Mouse (Mus musculus) ovary, postnatal 14 days (tissue): ENCODE measurements around the gene Prg3.

ENCODE experiments used
- DNase-seq: peaks from one replicate; pipeline ENCODE4 v3.0.0; 2022; ENCODE audit warnings: low spot score

Prg3 gene

DNA sequence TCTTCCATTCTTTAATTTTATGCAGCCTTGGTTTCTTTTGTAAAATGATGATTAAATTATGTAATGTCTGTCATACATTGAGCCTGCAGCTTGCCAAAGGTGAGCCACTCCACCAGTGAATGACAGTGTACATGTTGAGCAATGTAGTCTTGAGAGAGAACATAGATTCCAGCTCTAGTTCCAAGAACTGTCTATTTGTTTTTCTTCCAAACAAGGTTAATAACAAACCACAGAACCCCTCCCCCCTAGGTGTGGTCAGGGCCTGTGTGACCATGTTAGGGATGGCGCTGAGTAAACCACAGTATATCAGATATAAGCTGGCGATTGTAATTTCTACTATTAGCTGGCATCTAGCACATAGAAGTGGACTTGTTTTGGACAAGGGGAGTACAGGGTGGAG is 8.4 kb downstream of the Prg3 start:
- DNase-seq, result no peak

- DNase-seq, result no peak
These were observed 11.6 kb downstream of the Prg3 start for GRCm38 (mm10) chr2:84999486-85000181.

- DNase-seq, result no peak
These were observed 13.5 kb downstream of the Prg3 start for GRCm38 (mm10) chr2:85001497-85001896.

DNA sequence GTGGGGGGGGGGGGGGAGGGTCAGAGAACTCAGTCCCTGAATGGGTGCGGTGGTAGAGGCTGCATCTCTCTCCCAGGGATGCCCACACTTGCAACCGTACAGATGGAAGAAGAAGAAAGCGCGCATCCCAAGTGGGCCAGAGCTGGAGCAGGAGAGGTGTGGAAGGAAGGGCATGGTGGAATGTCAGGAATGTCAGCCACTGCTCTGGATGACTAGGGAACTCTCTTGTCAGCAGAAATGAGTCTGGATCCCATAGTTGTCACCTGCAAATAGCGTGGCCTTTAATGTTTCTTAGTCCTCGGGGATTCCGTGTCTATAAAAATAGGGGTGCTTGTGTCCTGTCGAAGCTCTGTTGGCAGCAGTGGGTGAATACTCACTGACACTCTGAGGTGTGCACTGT is 14.6 kb downstream of the Prg3 start:
- DNase-seq, result no peak

DNA sequence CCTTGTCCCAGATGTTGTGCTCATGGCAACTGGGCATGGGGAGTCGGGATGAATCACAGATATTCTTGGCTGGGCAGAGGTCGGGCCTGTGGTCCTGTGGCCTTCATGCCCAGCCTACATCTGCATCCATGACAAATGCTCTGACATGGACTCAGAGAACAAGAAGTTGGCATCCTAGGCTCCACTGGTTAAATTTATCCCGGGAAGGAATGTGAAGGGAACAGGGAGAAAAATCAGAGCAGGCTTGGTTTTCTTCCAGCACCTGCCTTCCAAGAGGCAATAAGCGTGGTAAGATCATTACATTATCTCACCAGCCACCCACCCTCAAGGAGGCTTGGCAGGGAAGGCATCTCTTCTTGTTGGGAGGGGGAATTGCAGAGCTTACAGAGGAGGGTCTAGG is 16.3 kb downstream of the Prg3 start:
- DNase-seq, result no peak

DNA sequence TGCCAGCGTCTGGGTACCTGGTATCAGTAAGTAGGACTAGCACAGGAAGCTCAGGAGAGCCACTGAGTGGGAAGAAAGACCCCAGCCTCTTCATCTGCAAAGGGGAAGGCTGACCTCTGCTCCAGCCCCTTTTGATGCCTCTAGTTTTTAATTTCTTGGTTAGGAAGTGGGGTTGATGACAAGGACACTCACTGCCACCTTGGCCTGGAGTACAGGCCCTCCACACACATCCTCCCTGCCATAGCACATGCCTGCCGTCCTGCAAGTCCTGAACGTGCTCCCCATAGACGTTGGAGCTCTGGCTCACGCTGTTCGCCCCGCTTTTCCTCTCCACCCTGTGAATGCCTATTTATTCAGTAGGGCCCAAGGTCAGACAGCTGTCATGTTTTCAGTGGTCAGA is 18.6 kb downstream of the Prg3 start:
- DNase-seq, result no peak

DNA sequence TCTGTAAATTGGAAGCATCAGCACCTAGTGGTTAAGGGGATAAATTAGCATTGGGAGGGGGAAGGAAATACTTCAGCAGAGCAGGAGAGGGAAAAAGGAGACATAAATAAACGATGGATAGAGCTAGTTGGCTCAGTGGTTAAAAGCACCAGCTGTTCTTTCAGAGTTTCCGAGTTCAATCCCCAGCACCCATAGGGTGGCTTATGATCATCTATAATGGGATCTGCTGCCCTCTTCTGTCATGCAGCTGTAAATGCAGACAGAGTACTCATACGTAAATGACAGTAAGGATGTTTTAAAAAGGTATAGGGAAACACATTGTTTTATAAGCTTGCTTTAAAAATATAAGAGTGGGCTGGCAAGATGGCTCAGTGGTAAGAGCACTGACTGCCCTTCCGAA is 19.7 kb downstream of the Prg3 start:
- no peak for DNase-seq

DNA sequence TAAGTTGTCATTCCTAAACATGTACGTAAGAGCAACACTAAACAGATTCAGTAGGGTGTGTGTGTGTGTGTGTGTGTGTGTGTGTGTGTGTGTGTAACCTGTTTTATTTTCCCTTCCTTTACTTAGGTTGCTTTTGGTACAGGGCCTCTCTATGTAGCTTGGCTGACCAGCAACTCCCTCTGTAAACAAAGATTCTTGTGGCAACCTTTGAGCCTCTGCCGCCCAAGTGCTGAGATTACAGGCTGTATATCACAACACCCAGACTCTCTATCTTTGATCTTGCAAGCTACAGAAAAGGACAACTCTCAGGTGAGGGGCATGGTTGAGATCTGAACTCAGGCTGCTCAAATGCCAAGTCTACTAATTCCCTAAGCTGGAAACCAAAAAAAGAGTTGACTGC is 21.2 kb downstream of the Prg3 start:
- DNase-seq, result no peak

- DNase-seq, result no peak
These were observed 24.0 kb downstream of the Prg3 start for GRCm38 (mm10) chr2:85011906-85012604.

GRCm38 (mm10) chr2:85012679-85013078 is 24.7 kb downstream of the Prg3 start:
- no peak for DNase-seq

DNA sequence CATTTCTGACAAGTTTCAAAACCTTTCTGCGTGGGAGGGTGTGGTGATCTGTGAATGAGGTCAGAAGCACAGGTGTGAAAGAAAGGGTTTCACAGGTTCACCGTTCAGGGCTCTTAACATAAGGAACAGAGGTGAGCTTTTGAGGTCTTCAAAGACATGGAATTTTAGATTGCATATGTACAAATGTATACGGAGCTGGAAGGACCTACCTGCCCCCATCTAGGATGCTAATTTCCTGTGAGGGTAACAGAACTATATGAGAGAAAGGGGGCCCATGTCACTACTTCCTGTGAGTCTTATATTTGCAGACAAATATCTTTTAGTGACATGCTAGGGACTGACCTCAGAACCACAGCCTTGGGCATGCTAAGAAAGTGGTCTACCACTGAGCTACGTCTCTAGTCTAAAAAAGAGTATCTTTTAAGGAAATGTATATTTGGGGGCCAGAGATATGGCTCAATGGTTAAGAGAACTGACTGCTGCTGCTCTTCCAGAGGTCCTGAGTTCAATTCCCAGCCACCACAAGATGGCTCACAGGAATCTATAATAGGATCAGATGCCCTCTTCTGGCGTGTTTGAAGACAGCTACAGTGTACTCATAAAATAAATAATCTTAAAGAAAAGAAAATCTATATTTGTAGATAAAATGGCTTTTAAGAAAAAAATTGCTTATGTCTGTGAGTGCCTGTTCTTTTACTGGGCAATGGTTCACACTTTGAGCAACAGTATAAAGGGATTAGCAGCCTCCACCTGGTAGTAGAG is 26.0 kb downstream of the Prg3 start:
- no peak for DNase-seq

DNA sequence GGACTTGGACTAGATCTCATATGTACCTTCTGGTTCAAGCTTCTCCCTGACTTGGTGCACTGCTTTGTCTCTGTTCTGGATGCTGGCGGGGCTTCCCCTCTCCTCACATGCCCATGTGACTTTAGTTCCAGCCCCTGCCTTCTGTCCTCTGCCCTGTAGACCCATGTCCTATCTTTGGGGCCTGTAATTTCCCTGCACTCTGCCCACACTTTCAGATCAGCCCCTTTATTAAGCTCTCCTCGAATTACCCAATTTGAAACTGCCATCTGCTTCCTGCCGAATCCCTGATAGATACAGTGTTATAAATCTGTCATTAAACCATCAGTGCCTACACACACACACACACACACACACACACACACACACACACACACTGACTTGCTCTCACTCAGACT is 26.6 kb downstream of the Prg3 start:
- DNase-seq, result no peak

GRCm38 (mm10) chr2:85022043-85022442 is 34.0 kb downstream of the Prg3 start:
- DNase-seq, result no peak

- DNase-seq, result no peak
These were observed 38.2 kb downstream of the Prg3 start for GRCm38 (mm10) chr2:85026178-85026577.

DNA sequence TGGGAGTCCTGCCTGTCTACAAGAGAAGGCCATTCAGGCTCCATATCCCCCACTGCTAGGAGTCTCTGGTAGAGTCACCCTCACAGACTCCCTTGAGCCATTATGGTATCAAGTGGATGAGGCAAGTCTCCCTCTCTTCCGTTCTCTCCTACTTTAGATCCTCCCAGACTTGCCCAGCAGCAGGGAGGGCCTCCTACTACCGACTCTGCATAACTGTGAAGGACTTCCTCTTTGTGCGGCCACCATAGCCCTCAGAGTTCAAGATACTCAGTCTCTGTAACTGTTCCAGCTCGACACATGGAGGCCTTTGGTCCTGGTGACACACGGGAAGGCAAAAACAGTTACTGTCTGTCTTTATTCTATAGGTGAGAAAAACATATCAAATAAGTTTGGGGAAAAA is 39.3 kb downstream of the Prg3 start:
- no peak for DNase-seq

- DNase-seq, result no peak
These were observed 41.9 kb downstream of the Prg3 start for GRCm38 (mm10) chr2:85029897-85030296.

DNA sequence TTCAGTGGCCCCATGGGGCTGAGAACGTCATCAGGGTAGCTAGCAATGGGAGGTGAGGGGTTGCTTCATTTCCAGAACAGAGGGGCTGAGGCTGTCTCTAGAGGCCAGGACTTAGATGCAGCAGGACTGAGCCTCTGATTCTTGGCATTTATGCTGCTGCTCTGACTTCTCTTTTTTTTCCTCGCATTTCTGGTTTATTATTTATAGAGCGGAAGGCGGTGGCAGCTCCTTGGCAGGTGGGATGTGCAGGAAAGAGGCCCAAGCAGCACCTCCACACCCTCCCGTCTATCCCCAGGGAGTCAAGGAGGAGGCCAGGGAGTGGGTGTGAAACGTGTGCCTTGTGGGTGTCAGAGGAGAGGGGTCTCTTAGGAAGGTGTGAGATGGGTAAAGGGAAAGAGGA is 43.0 kb downstream of the Prg3 start:
- no peak for DNase-seq

DNA sequence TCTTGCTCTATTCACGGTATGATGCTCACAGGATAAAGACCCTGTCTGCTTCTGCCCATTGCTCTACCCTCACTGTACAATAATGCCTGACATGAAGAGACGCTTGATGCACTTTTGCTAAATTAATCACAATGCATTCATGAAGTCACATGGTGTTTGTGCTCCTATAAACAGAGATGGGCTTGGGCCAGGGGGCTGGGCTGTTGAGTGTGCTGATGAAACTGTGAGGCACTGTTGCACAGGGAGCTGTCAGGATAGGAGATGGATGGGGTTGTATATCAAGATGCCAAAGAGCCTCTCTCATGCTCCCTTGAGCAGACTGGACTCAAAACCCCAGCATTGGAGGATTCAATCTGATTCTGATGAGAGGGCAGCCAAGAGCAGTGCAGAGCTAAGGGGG is 45.1 kb downstream of the Prg3 start:
- no peak for DNase-seq

DNA sequence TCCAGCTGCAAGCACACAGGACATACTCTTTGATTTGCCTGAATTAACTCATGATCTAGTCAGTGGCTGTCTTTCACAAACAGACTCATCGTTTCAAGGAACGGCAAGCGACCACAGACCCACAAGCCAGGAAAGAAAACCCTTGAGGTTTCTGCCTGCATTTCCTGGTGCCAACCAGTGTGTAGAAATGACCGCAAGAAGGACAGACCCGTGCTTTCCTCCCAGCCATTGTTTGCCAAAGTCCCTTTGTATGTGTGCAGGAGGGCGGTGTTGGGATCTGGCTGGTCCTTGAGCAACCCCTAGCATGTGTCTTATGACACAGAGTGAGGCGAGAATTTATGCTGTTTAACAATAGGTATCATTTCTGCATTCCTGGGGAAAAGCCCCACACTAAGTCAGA is 46.2 kb downstream of the Prg3 start:
- no peak for DNase-seq

DNA sequence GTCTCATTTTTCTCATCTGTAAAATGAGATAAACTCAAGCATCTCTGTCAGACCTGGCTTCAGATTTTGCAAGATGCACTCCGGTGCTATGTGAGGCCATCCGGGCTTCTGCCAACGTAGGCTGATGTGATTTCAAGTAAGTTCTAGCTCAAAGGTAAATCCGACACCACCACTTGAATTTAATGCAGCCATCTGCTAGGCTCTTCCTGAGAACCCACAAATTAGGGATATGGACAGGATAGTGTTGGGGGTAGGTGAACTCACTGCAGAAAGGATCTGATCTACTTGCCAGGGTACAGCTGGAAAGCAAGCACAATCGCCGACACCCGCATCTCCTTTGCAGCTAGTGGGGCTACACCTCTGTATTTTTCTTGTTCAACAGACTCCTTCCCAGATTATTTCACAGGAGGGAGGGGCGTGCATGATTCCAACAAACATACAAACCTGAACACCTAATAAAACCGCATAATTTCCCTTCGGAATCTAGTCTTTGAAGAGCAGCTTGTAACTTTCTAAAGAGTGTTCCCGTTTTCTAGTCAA is 48.6 kb downstream of the Prg3 start:
- no peak for DNase-seq

GRCm38 (mm10) chr2:85037047-85038026 is 49.3 kb downstream of the Prg3 start, which contains the start of the genes Ssrp1 and P2rx3:
Gene Ssrp1 (plus strand): TSS chr2:85037234.
Gene P2rx3 (minus strand): TSS chr2:85037462.
- peak; percentile 89 for DNase-seq

GRCm38 (mm10) chr2:85038336-85038735 is 50.3 kb downstream of the Prg3 start:
- no peak for DNase-seq
